20 mouse cellular contexts compared by ENCODE assay signal in genomic region chr19:47436236-47436635, GRCm38 (mm10). TPM values are rescaled to one million over a fixed set of nuclear protein-coding genes. Genes with fewer than 3 reads are reported as not detected.
DNase-seq lines count a peak whose midpoint lies in the region; ATAC-seq and TF ChIP-seq lines count a peak whose summit lies in the region.
"Had no signal": no experiment of that assay in that cellular context is flagged by ENCODE, and none has a peak within 500 bp of the region (broad histone marks: within the 10 kb centered on the region; RNA-seq: fewer than 3 reads in every experiment).

No protein-coding gene starts in this region.

- H3K9me3 ChIP-seq in heart, embryonic 10.5 days: no peaks in the 10 kb centered on the region
- H3K9me3 ChIP-seq in liver, embryonic 12.5 days (replicated peaks): no peaks in the 10 kb centered on the region
- H3K9me3 ChIP-seq: embryonic facial prominence, embryonic 15.5 days; hindbrain, embryonic 13.5 days; neural tube, embryonic 15.5 days had no signal

- H3K9ac ChIP-seq in liver, adult 2 months (ENCODE audit: low read depth, low read length): no peak overlapping the region
- no peak overlapping the region for H3K9ac ChIP-seq in liver, embryonic 12.5 days
- H3K9ac ChIP-seq: embryonic facial prominence, embryonic 15.5 days; hindbrain, embryonic 13.5 days; neural tube, embryonic 15.5 days had no signal

- intact Hi-C loops in gastrocnemius, adult 2 months (cut with DNase I): no loop called here
- intact Hi-C loops in left cerebral cortex, postnatal 36 days (cut with DNase I): no loop called here

- TF ChIP-seq POLR2A in liver, adult 2 months (IDR thresholded peaks at IDR 0.05; ENCODE audit: extremely low read depth, insufficient read depth, low read length): no peak

- no peak overlapping the region for H3K4me2 ChIP-seq in liver, embryonic 12.5 days
- H3K4me2 ChIP-seq: embryonic facial prominence, embryonic 15.5 days; hindbrain, embryonic 13.5 days; liver, embryonic 11.5 days; midbrain, embryonic 11.5 days; neural tube, embryonic 15.5 days had no signal

- 88% methylated on average over 8 of the region's 8 CpGs for WGBS in heart, embryonic 10.5 days
- 68% methylated on average over 8 of the region's 8 CpGs for WGBS in liver, adult 2 months
- WGBS in liver, embryonic 12.5 days (ENCODE audit: insufficient replicate concordance): 84% methylated on average over 8 of the region's 8 CpGs

- ATAC-seq in liver, embryonic 12.5 days: no peak
- ATAC-seq: forebrain, embryonic 14.5 days had no signal

- H3K4me3 ChIP-seq in heart, embryonic 10.5 days: no peak overlapping the region
- H3K4me3 ChIP-seq in liver, adult 2 months (ENCODE audit: insufficient read depth, low read depth, low read length): no peak overlapping the region
- H3K4me3 ChIP-seq in liver, embryonic 12.5 days: no peak overlapping the region
- H3K4me3 ChIP-seq in gastrocnemius, adult 2 months: no peak overlapping the region
- H3K4me3 ChIP-seq: embryonic facial prominence, embryonic 15.5 days; hindbrain, embryonic 13.5 days; neural tube, embryonic 15.5 days had no signal

- no peak overlapping the region for H3K27ac ChIP-seq in heart, embryonic 10.5 days
- no peak overlapping the region for H3K27ac ChIP-seq in liver, adult 2 months (replicated peaks; ENCODE audit: insufficient read depth, low read depth, low read length)
- H3K27ac ChIP-seq in liver, embryonic 12.5 days: no peak overlapping the region
- peak overlapping the region; percentile 79 for H3K27ac ChIP-seq in gastrocnemius, adult 2 months
- H3K27ac ChIP-seq: embryonic facial prominence, embryonic 15.5 days; hindbrain, embryonic 13.5 days; kidney, postnatal 0 days; neural tube, embryonic 15.5 days had no signal

- H3K79me2 ChIP-seq in liver, adult 2 months (ENCODE audit: control insufficient read depth, insufficient read depth, low read length): peaks cover 22% of the 10 kb centered on the region; the same call in 1 of the 2 replicates

- H3K27me3 ChIP-seq in heart, embryonic 10.5 days (ENCODE audit: insufficient read depth, poor library complexity, severe bottlenecking): no peaks in the 10 kb centered on the region
- no peaks in the 10 kb centered on the region for H3K27me3 ChIP-seq in liver, adult 2 months (ENCODE audit: control insufficient read depth, insufficient read depth, low read length)
- no peaks in the 10 kb centered on the region; the same call in 1 of the 2 replicates for H3K27me3 ChIP-seq in liver, embryonic 12.5 days (replicated peaks)
- H3K27me3 ChIP-seq: embryonic facial prominence, embryonic 15.5 days; hindbrain, embryonic 13.5 days; neural tube, embryonic 15.5 days had no signal

- DNase-seq in heart, adult 11 months: peak; percentile 96
- no peak for DNase-seq in heart, embryonic 10.5 days (ENCODE audit: low spot score)
- peak; percentile 63 for DNase-seq in liver, adult 2 months (ENCODE audit: extremely low read depth, low read depth, low spot score)
- DNase-seq in gastrocnemius, adult 2 months: peak; percentile 91
- DNase-seq in skeletal muscle tissue, adult 2 months (ENCODE audit: low read depth, low spot score): peak; percentile 88
- no peak for DNase-seq in lung, postnatal 4 days
- no peak for DNase-seq in left cerebral cortex, postnatal 36 days (ENCODE audit: low spot score in 2 of 2)
- DNase-seq: cerebellum, adult 2 months; kidney, adult 2 months; lung, adult 18-20 months; lung, postnatal 10 days; thymus, postnatal 25 days had no signal

- peaks cover 54% of the 10 kb centered on the region for H3K4me1 ChIP-seq in heart, embryonic 10.5 days
- 0 out of 2 replicates have a peak, but pooled peaks cover 6% of the 10 kb centered on the region for H3K4me1 ChIP-seq in liver, adult 2 months (ENCODE audit: control insufficient read depth, insufficient read depth, low read length)
- peaks cover 60% of the 10 kb centered on the region for H3K4me1 ChIP-seq in liver, embryonic 12.5 days

- peaks cover 12% of the 10 kb centered on the region for H3K36me3 ChIP-seq in heart, embryonic 10.5 days
- H3K36me3 ChIP-seq in liver, adult 2 months (ENCODE audit: control insufficient read depth, insufficient read depth, low read length): no peaks in the 10 kb centered on the region
- H3K36me3 ChIP-seq in liver, embryonic 12.5 days: 0 out of 2 replicates have a peak, but pooled peaks cover 5% of the 10 kb centered on the region
- H3K36me3 ChIP-seq: hindbrain, embryonic 13.5 days; neural tube, embryonic 15.5 days had no signal

- no peak for TF ChIP-seq CTCF in liver, adult 2 months (IDR thresholded peaks at IDR 0.05; ENCODE audit: low read depth, low read length)
- no peak for TF ChIP-seq CTCF in gastrocnemius, adult 2 months (IDR thresholded peaks at IDR 0.05)

RNA-seq across cellular contexts. Expression of gene Sh3pxd2a, which starts 28.0 kb away (rescaled TPM):
- polyA plus RNA-seq in heart, embryonic 10.5 days (2016; fragmentation: Nextera tagmentation; extraction: Ambion mirVana): 3.4 and 3.9 TPM in 2 replicates
- total RNA-seq in liver, adult 2 months (2014; rRNA removed): 4.2 and 7.0 TPM in 2 replicates
- polyA plus RNA-seq in liver, adult 2 months (2012; rRNA removed): 10.0 and 13.9 TPM in 2 replicates
- polyA plus RNA-seq in liver, embryonic 12.5 days (2016; fragmentation: Nextera tagmentation; extraction: Ambion mirVana): 1.1 and 1.6 TPM in 2 replicates
- 10 to 100 TPM; 37.7 to 44.7 TPM for total RNA-seq in gastrocnemius, adult 2 months (2021)
- 10 to 100 TPM; 27.9 to 36.1 TPM for total RNA-seq in left cerebral cortex, postnatal 36 days (2021)

Comparison
In these comparisons a context has a peak if more than half of its experiments do, and no peak if none do; other contexts are left out.
1. DNase-seq: peak in heart, adult 11 months (single experiment), liver, adult 2 months (single experiment), gastrocnemius, adult 2 months (single experiment) and skeletal muscle tissue, adult 2 months (single experiment); none in heart, embryonic 10.5 days (single experiment), lung, postnatal 4 days (0 of 2) and left cerebral cortex, postnatal 36 days (0 of 2).